Mouse (Mus musculus) heart, embryonic 16.5 days (tissue): ENCODE measurements around the gene Bcr. TPM values are rescaled to one million over a fixed set of nuclear protein-coding genes. Genes with fewer than 3 reads are reported as not detected.

ENCODE experiments used
- ATAC-seq: fragments of 200-750 bp; cut with Nextera tagmentation; replicated peaks from 2 replicates; pipeline ENCODE4 v1.8.0; 2017; ENCODE audit warnings: moderate number of reproducible peaks; ENCODE audit not compliant: insufficient read depth, low FRiP score; ENCODE audit errors: extremely low read depth
- H3K27ac ChIP-seq: fragments of 300-500 bp; sonication (generic); 2 replicates; pipeline ENCODE4 v1.5.1; 2014; ENCODE audit warnings: mild to moderate bottlenecking, low read length, control low read depth, moderate library complexity
- H3K27me3 ChIP-seq: fragments of 300-500 bp; sonication (generic); 2 replicates; pipeline ENCODE4 v1.6.1; 2014; ENCODE audit warnings: low read length, mixed read lengths; ENCODE audit not compliant: control insufficient read depth, insufficient read depth
- H3K36me3 ChIP-seq: fragments of 300-500 bp; sonication (generic); 2 replicates; pipeline ENCODE4 v1.6.1; 2014; ENCODE audit not compliant: control insufficient read depth, insufficient read depth
- H3K4me1 ChIP-seq: fragments of 300-500 bp; sonication (generic); 2 replicates; pipeline ENCODE4 v1.6.1; 2014; ENCODE audit warnings: low read length, mixed read lengths; ENCODE audit not compliant: control insufficient read depth, insufficient read depth
- H3K4me2 ChIP-seq: fragments of 300-500 bp; sonication (generic); 2 replicates; pipeline ENCODE4 v1.6.1; 2014; ENCODE audit warnings: low read depth, mild to moderate bottlenecking, control low read depth, low read length
- H3K4me3 ChIP-seq: fragments of 300-500 bp; sonication (generic); 2 replicates; pipeline ENCODE4 v1.5.1; 2014; ENCODE audit warnings: mild to moderate bottlenecking, control low read depth, low read length
- H3K9ac ChIP-seq: fragments of 300-500 bp; sonication (generic); 2 replicates; pipeline ENCODE4 v1.6.1; 2014; ENCODE audit warnings: low read length, control low read depth
- H3K9me3 ChIP-seq: fragments of 300-500 bp; sonication (generic); replicated peaks from 2 replicates; pipeline ENCODE4 v1.6.1; 2016; ENCODE audit warnings: low read length; ENCODE audit not compliant: control insufficient read depth
- WGBS: fragments of 180-500 bp; shearing (Covaris S2); extraction: QIAGEN DNeasy Blood & Tissue Kit; methylation state at CpG from one replicate; pipeline ENCODE4 v1.1.7; 2014; 5-methylcytosine and 5-hydroxymethylcytosine counted together
- polyA plus RNA-seq: library from polyadenylated mRNA; unstranded; fragments of >200 nt; fragmentation: Nextera tagmentation; extraction: Ambion mirVana; gene quantifications from 2 replicates; pipeline ENCODE4 v1.2.1, GENCODE M21; 2015

The Bcr gene
- polyA plus RNA-seq, 1 experiment from 2014 or later, result 9.8 TPM

DNA sequence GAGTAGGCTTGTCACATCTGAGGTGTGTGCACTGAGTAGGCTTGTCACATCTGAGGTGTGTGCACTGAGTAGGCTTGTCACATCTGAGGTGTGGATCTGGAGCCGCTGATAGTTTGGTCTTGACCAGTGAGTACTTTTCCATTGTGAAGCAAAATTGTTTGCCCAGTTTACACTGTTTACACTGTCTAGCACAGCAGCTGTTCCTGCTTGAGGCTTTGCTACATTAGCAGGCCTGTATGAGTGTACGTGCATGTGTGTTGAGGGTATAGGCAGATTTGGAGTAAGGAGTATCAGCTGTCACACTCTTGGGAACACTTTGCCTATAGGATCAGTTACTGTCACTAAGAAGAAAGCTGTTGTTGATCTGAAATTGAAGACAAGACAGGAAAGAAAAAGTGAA lies 173.1 kb downstream of the Bcr start:
- peaks cover 17% of the 10 kb centered on the region for H3K36me3 ChIP-seq

More for the DNA sequence above, 173.1 kb downstream of the Bcr start:
- WGBS, result 79% methylated on average over 2 of the region's 2 CpGs
- no peak overlapping the region for H3K27ac ChIP-seq
- 0 out of 2 replicates have a peak, but pooled peaks cover 2% of the 10 kb centered on the region for H3K4me1 ChIP-seq
- no peak overlapping the region for H3K9ac ChIP-seq
- H3K4me2 ChIP-seq, result no peak overlapping the region
- no peak overlapping the region for H3K4me3 ChIP-seq
- no peaks in the 10 kb centered on the region for H3K27me3 ChIP-seq
- ATAC-seq, result no peak
- no peaks in the 10 kb centered on the region for H3K9me3 ChIP-seq

Other genes starting within 250 kb of the Bcr start
- gene Gnaz, start 93.4 kb upstream of the Bcr start, polyA plus RNA-seq, result 0.69 and 0.79 TPM in 2 replicates
- gene Rsph14, start 28.0 kb upstream of the Bcr start, polyA plus RNA-seq, result 0.37 and 0.60 TPM in 2 replicates
- gene Rab36, start 23.5 kb upstream of the Bcr start, polyA plus RNA-seq, result 1.7 and 3.1 TPM in 2 replicates
- gene Specc1l, start 151.5 kb downstream of the Bcr start, polyA plus RNA-seq, result 20.4 and 25.8 TPM in 2 replicates